Mouse (Mus musculus) hindbrain, embryonic 12.5 days (tissue): ENCODE results near the gene Sh3pxd2a. TPM values are rescaled to one million over a fixed set of nuclear protein-coding genes. Genes with fewer than 3 reads are reported as not detected.

ENCODE experiments used
- ATAC-seq: fragments of 200-750 bp; cut with Nextera tagmentation; 2 replicates; pipeline ENCODE4 v1.8.0; 2017; ENCODE audit warnings: moderate TSS enrichment; ENCODE audit not compliant: low FRiP score
- H3K27ac ChIP-seq: fragments of 300-500 bp; sonication (generic); 2 replicates; pipeline ENCODE4 v1.5.1; 2016; ENCODE audit warnings: mild to moderate bottlenecking
- H3K27me3 ChIP-seq: fragments of 300-500 bp; sonication (generic); 2 replicates; pipeline ENCODE4 v1.6.1; 2016; ENCODE audit warnings: mild to moderate bottlenecking
- H3K36me3 ChIP-seq: fragments of 300-500 bp; sonication (generic); 2 replicates; pipeline ENCODE4 v1.6.1; 2016; ENCODE audit warnings: mild to moderate bottlenecking
- H3K4me1 ChIP-seq: fragments of 300-500 bp; sonication (generic); 2 replicates; pipeline ENCODE4 v1.6.1; 2016
- H3K4me2 ChIP-seq: fragments of 300-500 bp; sonication (generic); replicated peaks from 2 replicates; pipeline ENCODE4 v1.6.1; 2016; ENCODE audit warnings: mild to moderate bottlenecking
- H3K4me3 ChIP-seq: fragments of 300-500 bp; sonication (generic); 2 replicates; pipeline ENCODE4 v1.5.1; 2016; ENCODE audit warnings: mild to moderate bottlenecking
- H3K9ac ChIP-seq: fragments of 300-500 bp; sonication (generic); 2 replicates; pipeline ENCODE4 v1.6.1; 2016; ENCODE audit warnings: mild to moderate bottlenecking, moderate library complexity
- H3K9me3 ChIP-seq: fragments of 300-500 bp; sonication (generic); replicated peaks from 2 replicates; pipeline ENCODE4 v1.6.1; 2016; ENCODE audit warnings: mild to moderate bottlenecking
- WGBS: fragments of 180-500 bp; shearing (Covaris S2); methylation state at CpG from one replicate; pipeline ENCODE4 v1.1.7; 2016; 5-methylcytosine and 5-hydroxymethylcytosine counted together
- polyA plus RNA-seq: library from polyadenylated mRNA; unstranded; fragments of >200 nt; fragmentation: Nextera tagmentation; extraction: Ambion mirVana; gene quantifications from 2 replicates; pipeline ENCODE4 v1.2.1, GENCODE M21; 2016

Sh3pxd2a gene
- polyA plus RNA-seq, 1 experiment from 2014 or later: 3.9 TPM

DNA sequence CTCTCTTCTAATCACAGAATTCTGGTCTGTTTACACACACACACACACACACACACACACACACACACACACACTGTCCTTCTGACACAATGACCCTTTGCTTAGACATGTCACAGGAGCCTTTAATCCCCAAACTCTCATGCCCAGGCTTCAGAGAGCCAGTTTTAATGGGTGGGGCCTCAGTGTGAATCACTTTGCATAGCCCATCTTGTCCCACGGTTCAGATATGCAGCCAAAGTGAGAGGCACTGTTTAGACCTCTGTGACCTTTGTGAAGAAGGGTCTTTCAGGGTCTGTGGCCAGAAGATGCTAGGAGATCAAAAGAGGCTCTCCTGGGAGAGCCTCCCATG lies 148.3 kb downstream of the Sh3pxd2a start:
- H3K9ac ChIP-seq: no peak overlapping the region
- ATAC-seq: no peak
- no peak overlapping the region for H3K4me3 ChIP-seq
- peaks cover 79% of the 10 kb centered on the region for H3K4me1 ChIP-seq
- H3K27me3 ChIP-seq: 0 out of 2 replicates have a peak, but pooled peaks cover 4% of the 10 kb centered on the region
- H3K9me3 ChIP-seq: no peaks in the 10 kb centered on the region
- H3K36me3 ChIP-seq: no peaks in the 10 kb centered on the region; the same call in 1 of the 2 replicates
- no peak overlapping the region for H3K27ac ChIP-seq
- no peak overlapping the region for H3K4me2 ChIP-seq
- 8% methylated on average over 1 of the region's 1 CpGs for WGBS

DNA sequence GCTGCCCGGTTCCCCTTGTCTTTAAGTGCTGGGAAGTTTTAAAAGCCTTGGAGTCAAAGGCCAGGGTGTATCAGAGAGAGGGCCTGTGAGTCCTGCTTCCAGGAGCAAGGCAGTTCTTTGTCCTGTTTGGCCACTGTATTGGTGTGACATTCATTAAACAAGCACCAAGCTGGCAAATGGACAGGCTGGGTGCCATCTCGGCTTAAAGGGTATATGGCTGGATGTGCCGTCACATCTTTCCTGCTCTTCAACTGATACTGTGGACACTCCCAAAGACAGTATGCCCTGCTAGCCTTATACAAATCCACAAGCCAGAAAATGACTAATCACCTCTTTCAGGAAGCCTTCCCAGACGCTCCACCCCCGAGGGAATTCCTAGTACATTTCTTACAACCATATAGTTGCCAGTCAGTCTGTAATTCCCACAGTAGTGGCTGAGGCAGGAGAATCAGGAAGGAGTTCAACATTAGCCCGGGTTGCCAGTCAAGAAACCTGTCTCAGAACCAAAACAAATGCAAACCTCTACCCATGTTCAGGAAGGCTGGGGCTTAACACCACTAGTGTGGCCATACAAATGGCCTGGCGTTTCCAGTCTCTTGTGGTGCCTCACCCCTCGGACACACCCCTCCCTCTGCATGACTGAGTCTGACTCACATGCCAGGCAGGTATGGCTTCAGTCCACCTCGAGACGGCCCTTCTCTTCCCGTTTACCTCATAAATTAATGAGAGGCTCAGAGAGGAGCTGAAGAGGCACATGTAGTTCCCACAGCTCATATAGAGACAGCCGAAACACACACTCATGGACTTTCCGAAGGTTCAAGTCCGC lies 148.9 kb downstream of the Sh3pxd2a start:
- H3K9ac ChIP-seq: peak overlapping the region; percentile 73; the same call in 1 of the 2 replicates
- 0 out of 2 replicates have a peak, but pooled peaks cover 4% of the 10 kb centered on the region for H3K27me3 ChIP-seq
- H3K4me3 ChIP-seq: no peak overlapping the region
- no peak for ATAC-seq
- H3K4me2 ChIP-seq: peak overlapping the region; percentile 70
- WGBS: 60% methylated on average over 14 of the region's 14 CpGs
- peak overlapping the region; percentile 57; the same call in 1 of the 2 replicates for H3K27ac ChIP-seq
- peaks cover 73% of the 10 kb centered on the region for H3K4me1 ChIP-seq
- no peaks in the 10 kb centered on the region; the same call in 1 of the 2 replicates for H3K36me3 ChIP-seq
- H3K9me3 ChIP-seq: no peaks in the 10 kb centered on the region

DNA sequence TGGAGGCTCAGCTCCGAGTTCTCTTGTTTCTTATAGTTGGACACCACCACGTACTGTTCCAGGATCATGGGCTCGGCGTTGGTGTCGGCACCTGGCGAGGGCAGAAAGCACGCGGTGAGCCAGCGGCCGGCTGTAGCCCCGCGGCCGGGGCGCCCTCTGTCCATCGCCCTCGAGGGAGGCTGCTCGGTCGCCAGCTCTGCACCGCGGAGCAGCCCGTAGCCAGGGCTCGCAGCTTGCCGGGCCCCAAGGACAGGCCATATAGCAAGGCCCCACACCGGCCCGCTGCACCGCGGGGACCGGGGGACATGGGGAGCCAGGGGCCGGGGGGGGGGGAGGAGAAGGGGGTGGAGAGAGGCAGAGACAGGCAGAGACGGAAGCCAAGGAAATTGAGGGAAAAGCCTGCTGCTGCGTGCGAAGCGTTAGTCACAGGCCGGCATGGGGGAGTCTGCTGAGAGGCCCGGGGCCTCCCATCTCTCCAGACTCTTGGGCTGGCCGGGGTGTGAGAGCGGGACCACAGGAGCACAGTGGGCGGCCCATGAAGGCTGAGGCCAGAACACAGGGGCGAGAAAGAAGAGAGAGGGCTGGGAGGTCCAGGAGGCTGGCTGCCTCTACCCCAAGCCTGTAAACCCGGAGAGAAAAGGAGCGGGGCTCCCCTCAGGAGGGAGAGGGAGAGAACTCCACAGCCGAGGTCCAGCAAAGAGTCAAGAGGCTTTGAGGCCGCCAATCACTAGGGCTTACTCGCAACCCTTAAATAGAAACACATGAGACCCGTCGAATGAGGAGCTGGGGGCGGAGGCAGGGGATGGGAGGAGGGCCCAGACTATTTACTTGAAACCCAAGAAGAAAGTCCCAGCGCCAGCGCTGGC lies 149.9 kb downstream of the Sh3pxd2a start:
- no peaks in the 10 kb centered on the region; the same call in 1 of the 2 replicates for H3K36me3 ChIP-seq
- no peaks in the 10 kb centered on the region for H3K9me3 ChIP-seq
- peaks cover 67% of the 10 kb centered on the region for H3K4me1 ChIP-seq
- H3K4me3 ChIP-seq: peak overlapping the region; percentile 40
- H3K27me3 ChIP-seq: 0 out of 2 replicates have a peak, but pooled peaks cover 4% of the 10 kb centered on the region
- peak; percentile 44 for ATAC-seq
- H3K27ac ChIP-seq: peak overlapping the region; percentile 82
- 2% methylated on average over 49 of the region's 49 CpGs for WGBS
- H3K9ac ChIP-seq: peak overlapping the region; percentile 73
- H3K4me2 ChIP-seq: peak overlapping the region; percentile 70

DNA sequence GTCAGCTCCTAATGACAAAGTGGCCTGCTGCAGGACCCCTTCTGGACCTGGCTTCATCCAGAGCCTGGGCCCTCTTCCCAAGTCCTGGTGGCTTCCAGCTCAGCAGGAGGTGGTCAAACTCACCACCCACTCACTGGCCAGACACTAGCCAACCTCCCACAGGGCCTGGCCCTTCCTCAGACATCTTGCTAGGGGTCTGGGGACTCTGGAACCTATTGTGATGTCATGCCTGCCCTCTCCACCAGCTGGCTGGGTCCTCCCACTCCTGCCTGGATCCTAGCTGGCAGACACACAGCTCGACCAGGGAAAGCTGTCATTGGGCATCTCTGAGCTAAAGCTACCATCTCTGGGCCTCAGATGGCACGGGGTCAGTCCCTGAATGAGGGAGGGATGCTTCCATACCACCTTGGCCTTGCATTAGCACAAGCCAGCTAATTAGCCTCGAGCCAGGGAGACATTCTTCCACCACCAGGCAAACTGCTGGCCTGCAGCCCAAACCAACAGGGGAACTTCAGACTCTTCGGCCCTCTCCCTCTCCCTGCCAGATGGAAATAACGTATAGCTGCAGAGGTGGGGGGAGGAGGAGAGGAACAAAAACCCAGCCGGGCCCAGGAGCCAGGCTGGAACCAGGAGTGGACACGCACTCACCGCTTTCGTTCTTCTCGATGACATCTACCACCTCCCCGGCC lies 150.7 kb downstream of the Sh3pxd2a start:
- Histone ChIP-seq H3K9me3 (no peaks in the 10 kb centered on the region), H3K36me3 (no peaks in the 10 kb centered on the region; the same call in 1 of the 2 replicates), H3K27me3 (0 out of 2 replicates have a peak, but pooled peaks cover under 1% of the 10 kb centered on the region), H3K4me3 (peak overlapping the region; percentile 40), H3K4me1 (peaks cover 67% of the 10 kb centered on the region), H3K27ac (peak overlapping the region; percentile 82), H3K4me2 (peak overlapping the region; percentile 70), H3K9ac (peak overlapping the region; percentile 73)
- ATAC-seq: 0 out of 2 replicates have a peak, but pooled peaks have one; percentile 23
- WGBS: 8% methylated on average over 11 of the region's 11 CpGs

DNA sequence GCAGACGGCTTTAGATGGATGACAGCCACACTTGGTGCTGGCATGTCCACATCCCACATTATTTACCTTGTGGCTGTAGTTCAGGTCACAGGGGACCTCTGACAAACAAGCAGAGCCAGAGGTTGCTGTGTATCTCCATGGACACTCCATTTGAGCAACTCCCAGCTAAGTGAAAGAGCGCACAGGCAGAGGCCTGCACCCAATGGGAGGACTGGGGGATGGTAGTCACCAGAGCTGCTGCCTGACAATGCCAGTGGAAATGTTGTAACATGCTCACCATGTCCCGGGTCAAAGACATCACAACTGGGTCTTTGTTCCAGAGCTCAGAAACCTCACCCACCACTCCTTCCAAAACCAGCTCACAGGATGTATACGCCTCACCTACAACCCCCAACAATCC lies 153.0 kb downstream of the Sh3pxd2a start:
- Histone ChIP-seq H3K4me2 (no peak overlapping the region), H3K36me3 (no peaks in the 10 kb centered on the region; the same call in 1 of the 2 replicates), H3K27ac (no peak overlapping the region), H3K27me3 (no peaks in the 10 kb centered on the region), H3K4me1 (peaks cover 47% of the 10 kb centered on the region), H3K9me3 (no peaks in the 10 kb centered on the region), H3K4me3 (no peak overlapping the region), H3K9ac (no peak overlapping the region)
- 83% methylated on average over 4 of the region's 4 CpGs for WGBS
- no peak for ATAC-seq

DNA sequence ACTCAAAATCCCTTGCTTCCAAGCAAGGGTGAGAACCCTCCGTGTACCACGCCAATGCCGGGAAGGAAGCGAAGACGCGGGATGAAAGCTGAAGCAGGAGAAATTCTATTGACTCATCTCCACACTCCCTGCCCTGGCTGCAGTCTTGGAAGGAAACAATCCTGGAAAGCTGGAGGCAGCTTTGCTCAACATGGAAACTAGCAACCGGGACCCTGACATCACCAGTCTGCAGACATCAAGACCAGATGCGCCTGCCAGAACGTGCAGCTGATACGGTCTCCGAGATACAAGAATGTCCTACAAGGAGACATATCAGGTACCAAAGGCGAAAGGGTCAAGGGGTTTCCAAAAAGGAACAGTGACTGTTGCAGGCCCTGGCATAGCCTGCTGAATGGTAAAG lies 154.4 kb downstream of the Sh3pxd2a start:
- Histone ChIP-seq H3K4me3 (no peak overlapping the region), H3K36me3 (no peaks in the 10 kb centered on the region; the same call in 1 of the 2 replicates), H3K9ac (no peak overlapping the region), H3K27me3 (no peaks in the 10 kb centered on the region), H3K9me3 (no peaks in the 10 kb centered on the region), H3K4me2 (no peak overlapping the region), H3K27ac (no peak overlapping the region), H3K4me1 (peaks cover 33% of the 10 kb centered on the region)
- 95% methylated on average over 12 of the region's 12 CpGs for WGBS
- ATAC-seq: no peak

DNA sequence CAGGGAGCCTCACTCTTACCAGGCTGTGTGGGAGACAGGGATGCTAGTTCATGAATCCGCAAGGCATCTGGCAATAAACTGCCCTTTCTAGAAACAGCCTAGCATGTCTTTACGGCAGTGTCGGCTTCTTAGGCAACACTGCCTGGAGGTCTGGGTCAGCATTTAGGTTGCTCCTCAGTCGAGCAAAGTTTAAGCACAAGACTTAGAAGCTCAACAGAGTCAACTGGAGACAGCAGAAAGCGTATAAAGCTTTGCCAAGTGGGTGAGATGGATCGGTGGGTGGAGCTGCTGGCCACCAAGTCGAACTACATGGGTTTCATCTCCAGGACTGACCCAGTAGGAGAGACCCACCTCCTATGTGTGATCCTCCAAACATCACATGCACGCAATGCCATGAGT lies 157.3 kb downstream of the Sh3pxd2a start:
- Histone ChIP-seq H3K27me3 (no peaks in the 10 kb centered on the region), H3K36me3 (no peaks in the 10 kb centered on the region; the same call in 1 of the 2 replicates), H3K9ac (no peak overlapping the region), H3K9me3 (no peaks in the 10 kb centered on the region), H3K4me3 (no peak overlapping the region), H3K27ac (no peak overlapping the region), H3K4me1 (peaks cover 25% of the 10 kb centered on the region), H3K4me2 (no peak overlapping the region)
- WGBS: 95% methylated on average over 8 of the region's 8 CpGs
- ATAC-seq: no peak

DNA sequence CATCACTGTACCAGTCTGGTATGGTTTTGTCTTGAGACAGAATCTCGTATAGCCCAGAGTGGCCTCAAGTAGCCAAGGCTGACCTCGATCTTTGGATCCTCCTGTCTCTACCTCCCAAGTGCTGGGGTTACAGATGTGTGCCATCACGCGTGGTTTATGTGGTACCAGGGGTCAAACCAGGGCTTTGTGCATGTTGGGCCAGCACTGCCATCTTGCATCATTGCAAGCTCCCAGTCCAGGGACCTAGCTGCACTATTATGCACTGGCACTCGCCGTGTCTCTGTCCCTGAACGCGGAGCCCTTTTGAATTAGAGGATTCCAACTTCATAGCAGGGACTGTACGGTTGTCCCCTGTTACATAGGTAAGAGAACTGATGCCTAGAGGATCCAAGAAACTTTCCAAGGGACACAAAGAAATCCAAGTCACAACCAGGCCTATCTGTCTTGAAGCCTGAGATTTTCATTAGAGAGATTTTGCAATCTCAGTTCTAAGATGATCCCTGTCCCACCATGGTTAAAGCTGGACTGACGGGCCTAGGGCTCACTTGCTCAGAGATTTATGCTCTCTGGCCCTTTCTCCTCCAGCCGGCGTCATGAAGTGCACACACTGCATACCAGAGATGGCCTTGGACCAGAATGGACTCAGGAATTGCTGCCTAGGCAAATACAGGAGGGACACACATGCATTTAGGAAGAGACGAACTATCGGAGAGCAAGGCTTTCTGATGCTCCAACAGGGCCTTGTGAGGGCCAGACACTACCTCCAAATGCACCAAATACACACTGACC lies 157.9 kb downstream of the Sh3pxd2a start:
- Histone ChIP-seq H3K4me2 (no peak overlapping the region), H3K9ac (no peak overlapping the region), H3K27ac (no peak overlapping the region), H3K36me3 (no peaks in the 10 kb centered on the region), H3K9me3 (no peaks in the 10 kb centered on the region), H3K4me1 (peaks cover 28% of the 10 kb centered on the region), H3K27me3 (no peaks in the 10 kb centered on the region), H3K4me3 (no peak overlapping the region)
- ATAC-seq: no peak
- WGBS: 92% methylated on average over 14 of the region's 14 CpGs

DNA sequence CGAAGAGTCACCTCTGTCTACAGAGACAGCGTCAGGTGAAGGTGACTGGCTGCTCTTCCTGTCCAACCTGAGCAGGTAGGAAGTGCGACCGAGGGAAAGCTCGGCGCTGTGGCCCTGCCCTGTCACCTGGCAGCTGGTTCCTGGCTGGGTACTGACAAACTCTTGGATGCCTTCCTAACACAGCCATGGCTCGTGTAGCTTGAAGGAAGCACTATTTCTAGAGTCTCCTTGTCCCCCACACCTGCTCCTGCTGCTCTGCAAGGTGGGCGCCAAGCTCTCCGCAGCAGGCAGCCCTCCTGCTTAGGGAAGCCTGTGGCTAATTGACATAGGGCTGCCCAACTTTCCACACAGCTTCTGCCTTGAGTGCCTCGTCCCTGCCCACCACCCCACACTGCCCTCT lies 158.8 kb downstream of the Sh3pxd2a start:
- Histone ChIP-seq H3K4me3 (no peak overlapping the region), H3K9ac (no peak overlapping the region), H3K27me3 (no peaks in the 10 kb centered on the region), H3K36me3 (no peaks in the 10 kb centered on the region), H3K4me1 (peaks cover 32% of the 10 kb centered on the region), H3K9me3 (no peaks in the 10 kb centered on the region), H3K4me2 (no peak overlapping the region), H3K27ac (no peak overlapping the region)
- no peak for ATAC-seq
- 91% methylated on average over 10 of the region's 10 CpGs for WGBS

DNA sequence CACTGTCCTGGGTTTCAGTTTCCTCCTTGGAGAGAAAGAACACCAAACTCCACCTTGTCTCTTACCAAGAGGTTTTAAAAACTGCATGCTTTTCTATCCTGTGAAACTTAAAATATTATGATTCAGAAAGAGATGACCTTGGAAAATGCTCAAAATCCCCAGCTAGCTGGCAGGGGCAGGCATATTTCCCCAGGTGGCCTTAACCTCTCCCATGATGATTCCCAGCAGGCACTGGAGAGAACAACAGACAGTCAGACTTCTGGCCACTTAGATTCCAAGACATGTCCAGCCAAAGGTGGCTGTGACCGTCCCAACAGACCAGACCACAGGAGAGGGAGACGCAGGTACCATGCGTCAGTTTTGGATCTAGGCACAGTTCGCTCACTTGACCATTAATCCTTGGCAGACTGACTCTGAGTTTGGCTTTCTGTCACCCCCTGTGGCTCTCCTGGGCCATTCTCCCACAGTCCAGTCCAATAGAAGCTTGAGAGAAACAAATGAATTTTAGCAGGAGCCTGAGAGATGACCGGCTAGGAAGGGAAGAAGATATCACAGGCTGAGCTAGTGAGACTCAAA lies 159.9 kb downstream of the Sh3pxd2a start:
- no peak overlapping the region for H3K27ac ChIP-seq
- WGBS: 85% methylated on average over 5 of the region's 5 CpGs
- no peak overlapping the region for H3K4me2 ChIP-seq

DNA sequence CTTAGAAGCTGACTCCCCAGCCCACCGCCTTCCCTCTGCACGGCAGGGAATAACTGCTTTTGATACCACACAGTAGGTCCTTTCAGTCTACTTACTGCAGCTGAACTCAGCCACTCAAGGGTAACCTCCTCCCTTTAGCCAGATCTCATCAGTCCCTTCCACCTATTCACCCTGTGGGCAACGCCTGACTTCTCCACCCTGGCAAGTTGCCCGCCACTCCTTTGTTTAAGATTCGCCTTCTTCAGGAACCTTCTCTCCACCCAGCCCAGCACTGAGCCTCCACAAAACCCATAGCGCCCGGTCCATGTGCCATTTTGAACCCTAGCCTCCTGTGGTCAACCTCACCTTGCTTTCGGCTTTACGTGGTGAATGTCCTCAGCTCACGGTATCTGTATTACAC lies 161.1 kb downstream of the Sh3pxd2a start:
- peaks cover 38% of the 10 kb centered on the region for H3K4me1 ChIP-seq
- peak overlapping the region; percentile 88; the same call in 1 of the 2 replicates for H3K27ac ChIP-seq
- H3K9me3 ChIP-seq: no peaks in the 10 kb centered on the region
- H3K4me2 ChIP-seq: no peak overlapping the region
- no peak overlapping the region for H3K9ac ChIP-seq
- WGBS: 82% methylated on average over 10 of the region's 10 CpGs
- H3K4me3 ChIP-seq: no peak overlapping the region
- no peaks in the 10 kb centered on the region for H3K36me3 ChIP-seq
- no peak for ATAC-seq
- H3K27me3 ChIP-seq: no peaks in the 10 kb centered on the region

More for the DNA sequence above, 159.9 kb downstream of the Sh3pxd2a start:
- H3K4me1 ChIP-seq: peaks cover 35% of the 10 kb centered on the region
- no peaks in the 10 kb centered on the region for H3K27me3 ChIP-seq
- H3K4me3 ChIP-seq: no peak overlapping the region
- H3K9ac ChIP-seq: no peak overlapping the region
- no peaks in the 10 kb centered on the region for H3K9me3 ChIP-seq
- no peaks in the 10 kb centered on the region for H3K36me3 ChIP-seq
- ATAC-seq: no peak
